Mouse (Mus musculus) forebrain, embryonic 12.5 days (tissue): ENCODE measurements around the gene Gm15217. TPM values are rescaled to one million over a fixed set of nuclear protein-coding genes. Genes with fewer than 3 reads are reported as not detected.

ENCODE experiments used
- ATAC-seq: fragments of 200-750 bp; cut with Nextera tagmentation; 2 replicates; pipeline ENCODE4 v1.8.0; 2017; ENCODE audit warnings: moderate TSS enrichment; ENCODE audit not compliant: low FRiP score
- H3K27ac ChIP-seq: fragments of 300-500 bp; sonication (generic); 2 replicates; pipeline ENCODE4 v1.5.1; 2016; ENCODE audit warnings: mild to moderate bottlenecking
- H3K27me3 ChIP-seq: fragments of 300-500 bp; sonication (generic); 2 replicates; pipeline ENCODE4 v1.6.1; 2016; ENCODE audit warnings: mild to moderate bottlenecking
- H3K36me3 ChIP-seq: fragments of 300-500 bp; sonication (generic); replicated peaks from 2 replicates; pipeline ENCODE4 v1.6.1; 2016; ENCODE audit warnings: mild to moderate bottlenecking
- H3K4me1 ChIP-seq: fragments of 300-500 bp; sonication (generic); 2 replicates; pipeline ENCODE4 v1.6.1; 2016
- H3K4me2 ChIP-seq: fragments of 300-500 bp; sonication (generic); 2 replicates; pipeline ENCODE4 v1.6.1; 2016; ENCODE audit warnings: mild to moderate bottlenecking, moderate library complexity
- H3K4me3 ChIP-seq: fragments of 300-500 bp; sonication (generic); replicated peaks from 2 replicates; pipeline ENCODE4 v1.5.1; 2016; ENCODE audit warnings: mild to moderate bottlenecking
- H3K9ac ChIP-seq: fragments of 300-500 bp; sonication (generic); 2 replicates; pipeline ENCODE4 v1.6.1; 2016; ENCODE audit warnings: mild to moderate bottlenecking
- H3K9me3 ChIP-seq: fragments of 300-500 bp; sonication (generic); 2 replicates; pipeline ENCODE4 v1.6.1; 2016
- WGBS: fragments of 180-500 bp; shearing (Covaris S2); methylation state at CpG from one replicate; pipeline ENCODE4 v1.1.7; 2016; 5-methylcytosine and 5-hydroxymethylcytosine counted together
- polyA plus RNA-seq: library from polyadenylated mRNA; unstranded; fragments of >200 nt; fragmentation: Nextera tagmentation; extraction: Ambion mirVana; gene quantifications from 2 replicates; pipeline ENCODE4 v1.2.1, GENCODE M21; 2016

The Gm15217 gene
- polyA plus RNA-seq, 1 experiment from 2014 or later, result not detected

- peak overlapping the region; percentile 36; the same call in 1 of the 2 replicates for H3K9ac ChIP-seq
- peaks cover 44% of the 10 kb centered on the region for H3K4me1 ChIP-seq
- H3K4me2 ChIP-seq, result peak overlapping the region; percentile 76
- H3K9me3 ChIP-seq, result no peaks in the 10 kb centered on the region
- H3K36me3 ChIP-seq, result no peaks in the 10 kb centered on the region
- no peak overlapping the region for H3K27ac ChIP-seq
- WGBS, result 1% methylated on average over 39 of the region's 39 CpGs
- peaks cover 93% of the 10 kb centered on the region for H3K27me3 ChIP-seq
- ATAC-seq, result no peak
- H3K4me3 ChIP-seq, result peak overlapping the region; percentile 51
These were observed 6.7 kb downstream of the Gm15217 start for GRCm38 (mm10) chr14:46385701-46386477.

GRCm38 (mm10) chr14:46386478-46387356, 7.5 kb downstream of the Gm15217 start:
- H3K9ac ChIP-seq, result peak overlapping the region; percentile 44; the same call in 1 of the 2 replicates

GRCm38 (mm10) chr14:46387357-46387671, 8.1 kb downstream of the Gm15217 start:
- Histone ChIP-seq H3K36me3 (no peaks in the 10 kb centered on the region), H3K4me3 (peak overlapping the region; percentile 51), H3K9me3 (no peaks in the 10 kb centered on the region), H3K9ac (peak overlapping the region; percentile 44; the same call in 1 of the 2 replicates), H3K4me2 (peak overlapping the region; percentile 76), H3K27ac (no peak overlapping the region), H3K4me1 (peaks cover 44% of the 10 kb centered on the region), H3K27me3 (peaks cover 92% of the 10 kb centered on the region)
- ATAC-seq, result peak; percentile 85
- 1% methylated on average over 27 of the region's 27 CpGs for WGBS

More at GRCm38 (mm10) chr14:46386478-46387356, 7.5 kb downstream of the Gm15217 start:
- under 1% methylated on average over 28 of the region's 28 CpGs for WGBS
- peak overlapping the region; percentile 76 for H3K4me2 ChIP-seq
- peak overlapping the region; percentile 51 for H3K4me3 ChIP-seq
- ATAC-seq, result peak; percentile 5; the same call in 1 of the 2 replicates
- no peaks in the 10 kb centered on the region for H3K9me3 ChIP-seq
- no peaks in the 10 kb centered on the region for H3K36me3 ChIP-seq
- H3K27ac ChIP-seq, result no peak overlapping the region
- H3K4me1 ChIP-seq, result peaks cover 44% of the 10 kb centered on the region
- peaks cover 93% of the 10 kb centered on the region for H3K27me3 ChIP-seq

- H3K4me3 ChIP-seq, result peak overlapping the region; percentile 51
- peak; percentile 23; the same call in 1 of the 2 replicates for ATAC-seq
- 1% methylated on average over 40 of the region's 41 CpGs for WGBS
- peaks cover 44% of the 10 kb centered on the region for H3K4me1 ChIP-seq
- peak overlapping the region; percentile 76 for H3K4me2 ChIP-seq
- H3K27ac ChIP-seq, result no peak overlapping the region; the same call in 1 of the 2 replicates
- H3K36me3 ChIP-seq, result no peaks in the 10 kb centered on the region
- H3K9me3 ChIP-seq, result no peaks in the 10 kb centered on the region
- peak overlapping the region; percentile 44; the same call in 1 of the 2 replicates for H3K9ac ChIP-seq
- H3K27me3 ChIP-seq, result peaks cover 92% of the 10 kb centered on the region
These were observed 8.7 kb downstream of the Gm15217 start for GRCm38 (mm10) chr14:46387821-46388481.

- ATAC-seq, result no peak
- 0 out of 2 replicates have a peak overlapping the region, but pooled peaks have one; percentile 21 for H3K9ac ChIP-seq
- peak overlapping the region; percentile 76 for H3K4me2 ChIP-seq
- no peaks in the 10 kb centered on the region for H3K36me3 ChIP-seq
- H3K4me1 ChIP-seq, result peaks cover 44% of the 10 kb centered on the region
- peaks cover 89% of the 10 kb centered on the region for H3K27me3 ChIP-seq
- H3K9me3 ChIP-seq, result no peaks in the 10 kb centered on the region
- 1% methylated on average over 27 of the region's 27 CpGs for WGBS
- H3K27ac ChIP-seq, result no peak overlapping the region
- peak overlapping the region; percentile 51 for H3K4me3 ChIP-seq
These were observed 9.4 kb downstream of the Gm15217 start for GRCm38 (mm10) chr14:46388636-46389035.

- Histone ChIP-seq H3K27ac (0 out of 2 replicates have a peak overlapping the region, but pooled peaks have one; percentile 11), H3K27me3 (peaks cover 82% of the 10 kb centered on the region), H3K4me1 (peaks cover 44% of the 10 kb centered on the region), H3K4me2 (peak overlapping the region; percentile 49), H3K9ac (no peak overlapping the region), H3K4me3 (peak overlapping the region; percentile 31), H3K9me3 (no peaks in the 10 kb centered on the region), H3K36me3 (no peaks in the 10 kb centered on the region)
- ATAC-seq, result no peak
- 6% methylated on average over 24 of the region's 24 CpGs for WGBS
These were observed 10.4 kb downstream of the Gm15217 start for GRCm38 (mm10) chr14:46389438-46390248.

GRCm38 (mm10) chr14:46390249-46390775, 11.1 kb downstream of the Gm15217 start, which contains the start of gene Bmp4:
Bmp4 (minus strand) TSS chr14:46390669.
- ATAC-seq, result no peak
- 0 out of 2 replicates have a peak within 1 kb of the TSS, but pooled peaks have one; percentile 11 for H3K27ac ChIP-seq
- peak within 1 kb of the TSS; percentile 49 for H3K4me2 ChIP-seq
- H3K4me3 ChIP-seq, result peak within 1 kb of the TSS; percentile 31
- no peaks in the 10 kb centered on the region for H3K36me3 ChIP-seq
- peaks cover 76% of the 10 kb centered on the region for H3K27me3 ChIP-seq
- H3K9ac ChIP-seq, result peak within 1 kb of the TSS; percentile 18; the same call in 1 of the 2 replicates
- peaks cover 42% of the 10 kb centered on the region for H3K4me1 ChIP-seq
- H3K9me3 ChIP-seq, result no peaks in the 10 kb centered on the region
- WGBS, result 2% methylated on average over 26 of the region's 26 CpGs

- Histone ChIP-seq H3K27me3 (peaks cover 70% of the 10 kb centered on the region), H3K36me3 (no peaks in the 10 kb centered on the region), H3K4me3 (no peak overlapping the region), H3K9me3 (no peaks in the 10 kb centered on the region), H3K4me1 (peaks cover 32% of the 10 kb centered on the region), H3K4me2 (no peak overlapping the region), H3K27ac (no peak overlapping the region), H3K9ac (no peak overlapping the region)
- WGBS, result 52% methylated on average over 6 of the region's 6 CpGs
- no peak for ATAC-seq
These were observed 12.5 kb downstream of the Gm15217 start for GRCm38 (mm10) chr14:46391621-46392170.

- Histone ChIP-seq H3K4me1 (peaks cover 6% of the 10 kb centered on the region), H3K4me3 (peak overlapping the region; percentile 16), H3K9ac (no peak overlapping the region), H3K27ac (no peak overlapping the region), H3K4me2 (peak overlapping the region; percentile 48), H3K9me3 (no peaks in the 10 kb centered on the region), H3K36me3 (no peaks in the 10 kb centered on the region), H3K27me3 (peaks cover 44% of the 10 kb centered on the region)
- under 1% methylated on average over 27 of the region's 27 CpGs for WGBS
- ATAC-seq, result peak; percentile 33; the same call in 1 of the 2 replicates
These were observed 19.0 kb downstream of the Gm15217 start for GRCm38 (mm10) chr14:46398091-46398695.

- H3K4me2 ChIP-seq, result no peak overlapping the region
These were observed 20.7 kb downstream of the Gm15217 start for GRCm38 (mm10) chr14:46399925-46400324.

More at GRCm38 (mm10) chr14:46399925-46400324, 20.7 kb downstream of the Gm15217 start:
- H3K4me1 ChIP-seq, result peaks cover 6% of the 10 kb centered on the region
- no peak for ATAC-seq
- H3K27me3 ChIP-seq, result peaks cover 41% of the 10 kb centered on the region
- H3K9me3 ChIP-seq, result no peaks in the 10 kb centered on the region
- no peaks in the 10 kb centered on the region for H3K36me3 ChIP-seq
- no peak overlapping the region for H3K4me3 ChIP-seq
- no peak overlapping the region for H3K27ac ChIP-seq
- 70% methylated on average over 2 of the region's 2 CpGs for WGBS
- H3K9ac ChIP-seq, result no peak overlapping the region
